Mouse (Mus musculus) NIH3T3 (cell line): ENCODE measurements at regions not wholly inside any gene's neighbourhood (a gene's known extent, or its start where the extent isn't known, plus 50 kb on each side); places are given as distances from the start of the nearest gene placed in this dataset.
"Not testable (repeated sequence)": the region's sequence is repeated elsewhere in the genome, so short reads cannot be mapped to it uniquely, and the experiment has no call there.

Source experiments
- DNase-seq: peaks from one replicate; pipeline ENCODE4 v3.0.0-alpha.2; 2012; ENCODE audit warnings: low read depth

- no peak for DNase-seq
These were observed 122.2 kb downstream of the Ppp1r3a start for GRCm38 (mm10) chr6:14632837-14633236.

GRCm38 (mm10) chr6:14631719-14632445, 123.2 kb downstream of the Ppp1r3a start:
- no peak for DNase-seq

- no peak for DNase-seq
These were observed 138.4 kb downstream of the Ppp1r3a start for GRCm38 (mm10) chr6:14616629-14617028.

GRCm38 (mm10) chr6:14608076-14608475, 147.0 kb downstream of the Ppp1r3a start:
- no peak for DNase-seq

- no peak for DNase-seq
These were observed 154.4 kb downstream of the Ppp1r3a start for GRCm38 (mm10) chr6:14600543-14601249.

GRCm38 (mm10) chr6:14596880-14597466, 158.1 kb downstream of the Ppp1r3a start:
- no peak for DNase-seq

GRCm38 (mm10) chr6:14585827-14586226, 169.2 kb downstream of the Ppp1r3a start:
- peak; percentile 69 for DNase-seq

- DNase-seq = no peak
These were observed 171.2 kb downstream of the Ppp1r3a start for GRCm38 (mm10) chr6:14583829-14584228.

GRCm38 (mm10) chr6:14574607-14575006, 180.5 kb downstream of the Ppp1r3a start:
- DNase-seq = no peak

- no peak for DNase-seq
These were observed 182.1 kb downstream of the Ppp1r3a start for GRCm38 (mm10) chr6:14573001-14573400.

GRCm38 (mm10) chr6:14540333-14540732, 214.7 kb downstream of the Ppp1r3a start:
- DNase-seq = no peak

GRCm38 (mm10) chr6:14529096-14529495, 226.0 kb downstream of the Ppp1r3a start:
- DNase-seq = no peak

- DNase-seq = no peak
These were observed 226.5 kb downstream of the Ppp1r3a start for GRCm38 (mm10) chr6:14528564-14528963.

GRCm38 (mm10) chr6:14522742-14523141, 232.3 kb downstream of the Ppp1r3a start:
- DNase-seq = peak; percentile 51

GRCm38 (mm10) chr6:14521321-14521720, 233.8 kb downstream of the Ppp1r3a start:
- no peak for DNase-seq

GRCm38 (mm10) chr6:14504171-14504570, 250.9 kb downstream of the Ppp1r3a start:
- DNase-seq = peak; percentile 84

- no peak for DNase-seq
These were observed 254.4 kb downstream of the Ppp1r3a start for GRCm38 (mm10) chr6:14500663-14501062.

GRCm38 (mm10) chr6:14499882-14500281, 255.2 kb downstream of the Ppp1r3a start:
- not testable (repeated sequence) for DNase-seq

- not testable (repeated sequence) for DNase-seq
These were observed 268.4 kb downstream of the Ppp1r3a start for GRCm38 (mm10) chr6:14486642-14487041.

- DNase-seq = no peak
These were observed 298.7 kb downstream of the Ppp1r3a start for GRCm38 (mm10) chr6:14456394-14456793.

- DNase-seq = not testable (repeated sequence)
These were observed 301.8 kb downstream of the Ppp1r3a start for GRCm38 (mm10) chr6:14453321-14453720.

- DNase-seq = no peak
These were observed 323.3 kb downstream of the Ppp1r3a start for GRCm38 (mm10) chr6:14431751-14432150.

- DNase-seq = no peak
These were observed 345.3 kb downstream of the Ppp1r3a start for GRCm38 (mm10) chr6:14409772-14410171.
